Mouse (Mus musculus) kidney, postnatal 4 days (tissue): ENCODE data around the gene Pp2d1.
"Not testable (repeated sequence)": the region's sequence is repeated elsewhere in the genome, so short reads cannot be mapped to it uniquely, and the experiment has no call there.

Experiments
- DNase-seq, 2 experiments: peaks; one replicate each; pipeline ENCODE4 v3.0.0; 2021; ENCODE audit warnings: mixed read lengths in 2 of 2

The Pp2d1 gene

DNA sequence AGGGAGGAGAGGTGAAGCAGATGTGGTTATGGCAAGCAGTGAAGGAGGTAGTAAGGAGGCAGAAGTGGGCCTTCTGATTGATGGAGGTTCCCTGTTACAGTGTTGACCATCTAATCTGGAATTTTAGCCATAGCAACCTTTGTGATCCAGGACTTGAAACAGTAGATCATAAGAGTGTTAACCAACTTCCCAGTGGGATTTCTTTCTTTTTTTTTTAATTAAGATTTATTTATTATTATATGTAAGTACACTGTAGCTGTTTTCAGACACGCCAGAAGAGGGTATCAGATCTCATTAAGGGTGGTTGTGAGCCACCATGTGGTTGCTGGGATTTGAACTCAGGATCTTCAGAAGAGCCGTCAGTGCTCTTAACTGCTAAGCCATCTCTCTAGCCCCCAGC lies at the start of gene Pp2d1:
Pp2d1 (minus strand) TSS at position 101 of the 400 bp plus-strand sequence.
- not testable (repeated sequence) for DNase-seq

DNA sequence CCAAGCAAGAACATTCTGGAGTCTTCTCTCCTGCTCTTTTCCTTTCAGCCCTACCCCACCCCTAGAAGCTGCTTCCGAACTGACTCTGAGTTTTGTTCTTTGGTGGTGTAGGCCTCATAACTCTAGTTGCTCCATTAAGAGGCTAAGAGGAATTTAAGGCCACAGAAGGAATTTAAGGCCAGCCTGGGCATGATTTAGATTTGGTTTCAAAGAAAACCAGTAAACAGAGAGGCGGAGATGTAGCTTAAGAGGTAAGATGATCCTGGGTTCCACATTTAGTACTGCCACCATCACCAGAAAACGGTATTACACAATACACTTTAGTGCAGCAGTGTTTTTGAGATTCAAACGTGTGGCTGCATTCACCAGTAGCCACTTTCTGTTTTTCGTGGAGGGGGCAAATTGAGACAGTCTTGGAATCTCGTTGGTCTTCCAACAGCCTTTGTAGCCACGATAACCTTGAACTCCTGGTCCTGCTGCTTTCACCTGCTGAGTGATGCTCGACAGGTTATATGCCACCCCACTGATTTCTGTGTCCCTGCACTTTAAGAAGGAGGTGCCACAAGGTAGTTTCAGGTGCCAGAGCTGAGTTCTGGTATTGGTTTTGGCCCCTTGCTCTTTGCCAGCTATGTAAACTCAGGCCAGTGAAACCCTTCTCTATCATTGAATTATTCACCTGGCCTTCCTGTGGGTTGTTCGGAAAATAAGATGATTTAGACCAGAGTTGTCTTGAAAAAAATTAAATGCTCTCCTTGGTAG lies 49.0 kb upstream of the Pp2d1 start:
- DNase-seq, result no peak

DNA sequence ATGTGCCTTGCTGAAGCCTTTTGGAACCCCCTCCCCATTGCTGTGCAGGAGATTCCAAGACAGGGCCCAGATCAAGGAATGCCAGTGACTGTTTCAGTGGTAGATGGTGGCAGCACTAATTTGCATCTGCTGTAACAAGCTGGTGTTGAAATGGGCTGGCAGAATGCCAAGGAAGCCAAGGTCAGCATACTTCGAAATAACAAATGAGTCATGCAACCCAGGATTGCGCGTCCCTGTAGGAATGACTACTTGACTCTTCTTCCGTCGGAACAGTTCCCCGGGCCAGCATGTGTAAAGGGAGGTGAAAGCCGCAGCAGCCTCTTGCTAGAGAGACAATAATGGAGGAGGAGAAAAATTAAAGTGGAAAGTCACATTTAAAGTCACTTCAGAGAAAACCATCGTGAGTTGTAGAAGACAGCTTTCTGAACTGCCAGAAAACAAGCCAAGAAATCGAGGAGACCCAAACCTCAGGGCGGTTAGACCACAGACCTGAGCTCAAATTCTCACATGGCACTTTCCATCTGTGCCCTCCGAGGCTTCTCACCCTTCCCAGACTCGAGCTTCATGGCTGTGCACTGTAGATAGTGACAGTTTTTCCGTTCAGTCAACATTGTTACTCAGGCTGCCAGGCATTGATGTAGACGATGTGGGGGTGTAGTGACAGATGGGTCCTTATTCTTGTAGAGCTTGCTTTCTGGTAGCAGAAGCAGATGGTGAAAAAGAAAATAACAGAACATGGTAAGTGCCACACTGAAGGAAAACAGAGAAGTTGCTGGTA lies 48.0 kb upstream of the Pp2d1 start:
- DNase-seq, result peak; percentile 79 to 88

DNA sequence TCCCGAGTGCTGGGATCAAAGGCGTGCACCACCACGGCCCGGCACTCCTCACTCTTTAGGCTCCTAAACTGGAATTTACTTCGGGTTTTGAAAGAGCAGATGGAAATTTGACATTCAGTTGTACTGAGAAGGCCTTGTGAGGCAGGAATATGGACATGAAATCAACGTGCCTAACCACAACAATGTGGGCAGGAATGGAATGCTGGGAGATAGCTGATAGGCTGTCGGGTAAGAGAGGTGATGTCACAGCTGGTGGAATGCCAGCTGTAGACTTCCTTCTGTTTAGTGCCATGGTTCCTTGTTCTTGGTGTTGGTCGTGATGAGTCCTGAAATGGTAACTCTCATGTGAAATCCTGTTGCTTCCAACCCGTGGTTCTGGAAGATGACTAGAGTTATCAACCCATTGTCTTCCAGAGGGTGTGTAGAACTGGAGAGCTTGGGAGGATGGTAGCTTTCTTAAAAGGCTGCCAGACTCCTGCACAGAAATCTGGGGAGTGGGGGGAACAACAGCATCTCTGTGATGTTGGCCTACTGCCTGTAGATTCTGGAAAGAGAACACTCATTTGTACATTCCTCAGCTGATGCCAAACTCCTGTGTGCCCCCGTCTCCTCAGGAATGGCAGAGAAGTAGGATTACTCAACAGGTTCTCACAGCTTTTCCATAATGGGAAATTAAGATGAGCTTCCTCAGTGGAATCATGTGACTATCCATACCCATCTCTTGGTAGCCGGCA lies 44.8 kb upstream of the Pp2d1 start:
- no peak for DNase-seq

DNA sequence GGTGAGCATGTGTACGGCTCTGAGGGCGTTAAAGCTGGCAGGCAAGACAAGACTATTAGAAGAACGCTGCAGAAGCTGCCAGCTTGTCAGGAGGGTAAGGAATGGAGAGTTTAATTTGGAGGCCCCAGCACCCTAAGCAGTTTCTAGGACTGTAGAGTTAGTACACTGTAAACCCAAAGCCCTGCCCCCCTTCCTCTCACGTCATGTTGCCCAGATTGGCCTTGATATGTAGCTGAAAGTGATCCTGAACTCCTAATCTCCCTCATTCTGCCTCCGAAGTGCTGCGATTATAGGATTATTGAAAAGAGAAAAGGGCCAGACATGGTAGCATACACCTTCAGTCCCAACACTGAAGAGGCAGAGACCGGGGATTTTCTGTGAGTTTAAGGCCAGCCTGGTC lies 43.6 kb upstream of the Pp2d1 start:
- DNase-seq, result no peak

DNA sequence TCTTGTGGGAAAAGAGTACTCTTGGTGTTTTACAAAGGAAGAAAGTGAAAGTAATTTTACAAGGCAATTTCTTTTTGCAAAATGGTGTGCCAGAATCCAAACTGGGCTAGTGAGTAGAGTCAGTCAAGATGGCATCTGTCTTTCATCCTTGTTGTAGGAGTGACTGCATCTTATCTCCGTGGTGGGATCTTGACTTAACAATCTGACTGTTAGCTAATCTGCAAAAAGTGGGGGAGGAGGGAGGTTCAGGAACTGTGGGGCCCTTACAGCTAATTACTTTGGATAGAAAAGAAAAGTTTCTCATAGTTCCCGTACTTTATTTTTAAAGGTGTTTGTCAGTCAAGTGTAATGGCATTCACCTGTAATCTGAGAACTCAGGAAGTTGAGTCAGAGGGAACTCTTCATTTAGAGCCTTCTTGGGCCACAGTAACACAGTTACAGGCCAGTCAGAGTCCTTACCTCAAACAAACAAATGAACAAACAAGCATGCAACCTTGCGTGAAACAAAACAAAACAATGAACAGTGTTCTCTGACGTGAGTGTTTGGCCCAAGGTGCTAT lies 42.9 kb upstream of the Pp2d1 start:
- no peak for DNase-seq

DNA sequence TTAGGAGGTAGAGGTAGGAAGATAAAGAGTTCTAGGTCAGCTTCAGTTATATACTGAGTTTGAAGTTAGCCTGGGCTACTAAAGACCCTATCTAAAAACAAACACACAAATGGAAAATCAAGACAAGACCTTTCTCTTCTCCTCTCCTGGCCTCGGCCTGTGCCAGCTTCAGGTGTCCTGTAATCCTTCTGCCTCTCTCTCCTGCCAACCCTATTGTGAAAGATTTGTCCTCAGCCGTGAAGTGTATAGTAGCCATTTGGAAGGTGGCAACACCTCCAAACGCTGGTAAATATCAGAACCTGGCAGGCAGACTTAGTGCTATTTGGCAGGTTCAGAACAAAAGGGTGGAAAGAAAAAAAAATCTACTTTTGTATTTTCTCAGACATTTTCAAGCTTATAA lies 41.0 kb upstream of the Pp2d1 start:
- no peak for DNase-seq

DNA sequence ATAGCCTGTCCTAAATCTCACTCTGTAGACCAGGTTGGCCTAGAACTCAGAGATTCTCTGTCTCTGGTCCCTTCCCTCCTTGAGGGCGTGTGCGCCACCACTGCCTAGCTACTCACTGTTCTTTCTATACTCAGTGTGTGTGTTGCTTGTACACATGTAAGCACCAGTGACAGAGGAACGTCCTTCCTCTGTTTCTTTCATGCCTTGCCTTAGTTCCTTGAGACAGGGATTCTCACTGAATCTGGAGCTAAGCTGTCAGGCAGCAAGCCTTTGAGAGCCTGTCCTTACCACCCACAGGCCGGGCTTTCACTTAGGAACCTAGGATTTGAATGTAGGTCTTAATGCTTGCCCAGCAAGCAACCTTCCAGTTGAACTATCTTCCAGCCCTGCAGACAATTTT lies 40.4 kb upstream of the Pp2d1 start:
- DNase-seq, result no peak

DNA sequence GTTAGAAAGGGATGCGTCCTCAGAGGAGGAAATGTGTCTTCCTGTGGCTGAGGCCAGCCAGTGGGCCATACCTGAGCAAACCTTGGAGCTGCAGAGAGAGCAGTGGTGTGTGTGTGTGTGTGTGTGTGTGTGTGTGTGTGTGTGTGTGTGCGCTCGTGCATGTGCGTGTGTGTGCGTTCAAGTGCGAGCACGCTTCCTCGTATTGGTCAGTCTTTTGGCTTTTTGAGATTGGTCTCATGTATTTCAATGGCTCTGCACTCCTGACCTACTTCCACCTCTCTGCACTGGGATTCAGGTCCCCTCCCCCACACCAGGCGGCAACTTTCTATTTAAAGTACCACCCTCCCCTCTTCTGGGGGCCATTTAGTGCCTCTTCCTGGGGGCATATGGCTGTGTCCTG lies 39.5 kb upstream of the Pp2d1 start:
- peak; percentile 42 to 52 for DNase-seq

DNA sequence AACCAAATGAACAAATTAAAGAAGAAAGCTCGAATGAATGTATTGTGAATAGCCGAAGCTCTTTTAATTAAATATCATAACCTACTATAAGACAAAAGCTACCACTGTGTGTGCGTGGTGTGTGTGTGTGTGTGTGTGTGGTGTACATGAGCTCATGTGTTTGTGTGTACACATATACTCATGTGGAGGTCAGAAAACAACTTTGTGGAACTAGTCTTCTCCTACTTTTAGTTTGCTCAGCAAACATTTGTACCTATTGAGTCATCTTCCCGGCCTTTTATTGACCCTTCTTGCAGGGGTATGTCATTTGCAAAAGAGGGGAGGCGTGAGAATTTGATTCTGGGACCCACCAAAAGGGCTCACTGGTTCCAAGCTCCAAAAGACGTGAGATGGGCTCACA lies 39.0 kb upstream of the Pp2d1 start:
- no peak for DNase-seq

DNA sequence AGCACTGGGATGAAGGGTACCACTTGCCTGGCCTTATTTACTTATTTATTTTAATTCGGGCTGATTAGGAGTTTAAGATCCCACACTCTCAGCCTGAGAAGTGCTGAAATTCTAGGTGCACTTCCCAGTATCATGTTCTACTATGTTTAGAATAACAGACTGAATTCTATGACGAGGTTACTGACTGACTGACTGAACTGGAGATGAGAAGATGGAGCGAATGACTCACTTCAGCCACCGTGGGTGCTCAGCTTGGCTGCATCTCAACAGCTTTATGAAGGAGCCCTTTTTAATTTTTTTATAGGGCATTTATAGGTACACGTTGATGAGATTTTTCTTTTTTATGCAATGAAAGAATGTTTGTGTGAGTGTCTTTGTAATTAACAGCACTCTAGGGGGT lies 38.5 kb upstream of the Pp2d1 start:
- no peak for DNase-seq

DNA sequence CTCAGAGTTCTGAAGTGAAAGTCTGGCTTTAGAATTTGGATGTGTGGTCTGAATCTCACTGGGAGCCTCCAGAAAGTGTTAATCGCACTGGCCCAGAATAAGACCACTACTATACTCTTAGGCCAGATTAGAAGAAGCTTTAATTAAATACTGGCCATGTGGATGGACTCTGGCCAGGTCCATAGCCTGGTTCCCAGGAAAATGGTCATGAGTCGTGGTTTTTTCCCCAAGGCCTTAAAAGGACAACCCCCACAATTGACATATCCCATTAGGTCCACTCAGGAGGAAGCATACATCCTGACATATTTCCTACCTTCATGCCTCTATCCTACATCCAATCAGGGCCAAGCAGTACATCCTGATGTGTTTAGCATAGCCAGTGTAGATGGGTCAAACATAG lies 37.9 kb upstream of the Pp2d1 start:
- no peak for DNase-seq

DNA sequence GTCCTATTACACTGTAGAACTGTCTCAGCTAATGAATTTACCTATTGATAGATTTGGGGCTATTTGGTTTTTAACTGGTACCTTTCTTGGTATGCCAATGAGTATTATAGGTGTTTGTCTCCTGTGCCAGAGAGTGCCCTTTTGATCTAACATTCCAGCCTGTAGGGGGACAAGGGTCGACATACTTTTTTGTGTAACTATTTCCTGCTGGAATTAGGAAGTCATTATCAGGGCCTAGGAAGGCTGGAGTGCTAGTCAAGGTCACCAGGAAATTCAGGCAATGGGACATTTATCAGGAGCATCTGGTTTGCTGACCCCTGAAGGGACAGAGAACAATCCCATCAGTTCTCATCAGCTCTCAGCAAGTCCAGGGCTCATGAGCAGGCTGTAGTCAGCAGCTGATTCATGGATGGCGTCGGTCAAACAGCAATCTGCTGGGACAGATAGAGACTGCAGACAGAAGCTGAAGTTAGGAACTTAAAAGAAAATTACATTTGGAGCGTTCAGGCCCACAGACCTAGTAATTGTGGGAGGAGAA lies 33.8 kb upstream of the Pp2d1 start:
- peak in 1 of 2 experiments; percentile 11 for DNase-seq

DNA sequence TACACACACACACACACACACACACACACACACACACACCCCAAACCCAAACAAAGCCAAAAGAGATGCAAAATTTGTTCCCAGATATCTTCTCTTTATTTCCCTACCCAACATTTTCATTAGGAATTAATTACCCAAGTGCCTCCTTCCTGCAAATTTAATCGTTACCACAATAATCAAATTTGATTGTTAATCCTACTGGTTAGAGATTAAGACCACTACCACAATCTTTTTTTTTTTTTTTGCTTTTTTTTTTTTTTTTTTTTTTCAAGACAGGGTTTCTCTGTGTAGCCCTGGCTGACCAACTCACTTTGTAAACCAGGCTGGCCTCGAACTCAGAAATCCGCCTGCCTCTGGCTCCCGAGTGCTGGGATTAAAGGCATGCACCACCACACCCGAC lies 31.7 kb upstream of the Pp2d1 start:
- not testable (repeated sequence) for DNase-seq

DNA sequence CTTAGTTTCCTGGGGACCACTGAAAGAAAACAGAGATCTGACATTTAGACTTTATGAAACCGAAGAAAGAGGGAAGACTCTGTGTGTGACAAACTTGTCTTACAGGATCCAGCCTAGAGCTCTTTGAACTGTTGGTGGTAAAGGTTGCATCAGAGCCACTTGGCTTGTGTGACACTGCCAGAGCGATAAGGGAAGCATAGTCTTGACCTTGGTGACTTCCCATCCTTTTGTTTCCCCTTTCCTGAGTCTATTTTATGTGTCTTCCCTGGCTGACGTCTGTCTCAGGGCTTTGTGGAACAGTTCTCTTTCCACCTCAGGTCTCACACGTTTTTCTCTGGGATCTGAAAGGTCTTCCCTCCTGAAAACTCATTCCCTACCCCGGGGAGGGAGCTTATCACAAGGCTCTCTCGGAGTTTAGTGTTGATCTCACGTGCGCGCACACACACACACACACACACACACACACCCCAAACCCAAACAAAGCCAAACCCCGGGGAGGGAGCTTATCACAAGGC lies 31.2 kb upstream of the Pp2d1 start:
- no peak for DNase-seq

DNA sequence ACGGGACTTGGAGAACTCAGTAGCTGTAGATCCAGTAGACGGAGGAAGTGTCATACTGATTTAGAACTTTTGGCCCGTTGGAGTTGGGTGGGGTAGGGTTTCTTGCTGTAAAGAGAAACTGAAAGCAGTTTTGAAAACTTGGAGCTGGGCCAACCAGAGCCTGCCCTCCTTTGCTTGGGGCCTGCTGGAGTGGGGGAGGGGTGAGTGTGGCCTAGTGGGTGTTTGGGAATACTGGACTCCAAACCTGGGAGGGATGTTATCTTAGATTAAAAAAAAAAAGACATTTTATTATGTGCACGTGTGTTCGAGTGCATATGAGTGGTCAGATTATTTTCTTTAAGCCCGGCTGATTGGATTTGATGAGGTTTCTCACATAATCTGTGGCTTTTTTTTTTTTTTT lies 30.6 kb upstream of the Pp2d1 start:
- DNase-seq, result peak; percentile 77 to 85

DNA sequence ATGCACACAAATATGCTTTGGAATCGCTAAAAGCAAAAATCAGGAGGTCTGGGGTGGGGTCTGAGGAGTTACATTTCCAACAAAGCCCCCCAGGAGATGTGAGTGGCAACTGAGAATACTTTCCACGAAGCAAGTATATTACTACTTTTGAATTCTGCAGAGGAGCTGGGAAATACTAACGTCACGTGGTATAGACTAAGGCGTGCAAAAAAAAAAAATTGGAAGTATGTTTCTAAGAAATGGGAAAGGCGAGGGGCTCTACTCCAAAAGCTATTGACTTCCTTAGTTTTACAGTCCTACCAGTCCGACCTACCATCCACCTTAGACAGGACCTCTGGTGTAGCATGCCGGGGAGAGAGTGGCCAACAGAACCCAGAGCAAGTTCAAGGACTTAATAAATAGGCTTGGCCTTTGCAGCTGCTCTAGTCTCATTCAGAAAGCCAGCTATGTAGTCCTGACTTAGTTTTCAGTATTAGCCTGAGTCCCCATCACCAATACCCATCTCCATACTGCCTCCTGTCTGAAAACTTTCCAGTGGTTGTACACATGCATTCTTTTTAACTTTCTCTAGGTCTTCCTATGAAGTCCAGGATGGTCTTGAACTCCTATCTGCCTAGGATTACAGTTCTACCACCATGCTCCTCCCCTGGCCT lies 29.6 kb upstream of the Pp2d1 start:
- DNase-seq, result no peak

DNA sequence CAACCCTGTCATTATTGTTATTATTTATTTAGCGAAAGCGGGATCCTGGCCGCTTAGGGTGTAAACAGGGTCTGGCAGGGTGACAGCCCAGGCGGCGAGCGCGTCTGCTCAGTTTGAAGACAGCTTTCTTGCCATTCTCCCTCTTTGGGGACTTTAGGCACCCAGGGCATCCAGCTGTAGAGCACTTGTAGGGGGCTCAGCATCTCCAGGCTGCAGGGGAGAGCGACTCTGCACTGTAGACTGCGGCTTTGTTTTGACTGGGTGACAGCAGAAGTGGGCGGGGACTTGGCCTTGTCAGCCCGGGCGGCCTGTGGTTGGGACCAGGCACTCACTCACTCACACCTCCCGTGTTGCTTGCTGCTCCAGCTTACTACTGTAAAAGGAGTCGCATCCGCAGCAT lies 28.9 kb upstream of the Pp2d1 start:
- peak; percentile 83 to 88 for DNase-seq

DNA sequence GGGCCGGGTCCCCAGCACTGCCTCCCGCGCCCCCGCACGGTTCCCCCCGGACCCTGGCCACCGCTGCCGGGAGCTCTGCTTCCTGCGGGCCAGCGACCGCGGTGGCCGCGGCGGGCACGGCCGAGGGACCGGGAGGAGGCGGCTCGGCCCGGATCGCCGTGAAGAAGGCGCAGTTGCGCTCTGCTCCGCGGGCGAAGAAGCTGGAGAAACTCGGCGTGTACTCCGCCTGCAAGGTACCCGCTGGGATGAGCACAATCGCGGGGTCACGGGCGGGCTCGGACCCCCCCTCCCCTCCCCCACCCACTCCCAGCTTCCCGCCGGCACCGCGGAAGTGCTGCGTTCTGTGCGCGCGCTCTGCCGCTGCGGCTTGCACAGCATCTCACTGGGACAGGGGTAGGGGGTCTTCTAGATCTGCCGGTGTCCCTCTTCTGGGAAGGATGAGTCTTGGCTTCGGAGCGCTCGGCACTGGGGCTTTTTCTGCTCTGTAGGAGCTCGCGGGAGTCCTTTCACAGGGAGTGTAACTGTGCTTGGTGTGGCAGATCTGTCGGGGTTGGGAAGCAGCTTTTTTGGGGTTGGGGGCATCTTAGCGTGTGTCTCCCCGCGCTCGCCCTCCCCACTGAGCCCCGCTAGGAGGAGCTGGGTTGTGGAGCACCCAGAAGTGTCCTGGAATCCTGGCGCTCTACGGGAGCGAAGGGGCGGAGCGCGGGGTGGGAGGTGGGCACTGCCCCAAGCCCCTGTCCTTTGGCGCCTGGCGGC lies 28.3 kb upstream of the Pp2d1 start:
- DNase-seq, result peak; percentile 70 to 77

DNA sequence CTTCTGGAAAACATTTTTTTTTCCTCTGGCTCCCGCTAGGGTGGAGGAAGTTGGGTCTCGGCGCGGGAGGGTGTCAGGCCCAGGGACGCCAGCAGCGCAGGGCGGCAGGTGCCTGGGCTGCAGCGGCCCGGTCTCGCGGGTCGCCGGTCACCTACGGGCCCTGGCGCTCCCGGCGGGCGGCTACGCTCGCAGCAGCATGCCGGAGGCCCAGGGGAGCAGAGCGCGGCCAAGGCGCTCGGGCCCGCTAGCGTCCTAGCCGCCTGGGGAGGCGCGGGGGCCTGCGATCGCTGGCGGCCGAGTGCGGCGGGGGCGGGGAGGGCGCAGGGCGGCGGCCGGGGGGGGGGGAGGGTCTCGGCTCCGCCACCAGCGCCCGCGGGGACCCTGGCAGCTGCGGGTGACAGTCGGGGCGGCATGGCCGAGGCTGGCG lies 27.7 kb upstream of the Pp2d1 start:
- peak; percentile 74 to 85 for DNase-seq

DNA sequence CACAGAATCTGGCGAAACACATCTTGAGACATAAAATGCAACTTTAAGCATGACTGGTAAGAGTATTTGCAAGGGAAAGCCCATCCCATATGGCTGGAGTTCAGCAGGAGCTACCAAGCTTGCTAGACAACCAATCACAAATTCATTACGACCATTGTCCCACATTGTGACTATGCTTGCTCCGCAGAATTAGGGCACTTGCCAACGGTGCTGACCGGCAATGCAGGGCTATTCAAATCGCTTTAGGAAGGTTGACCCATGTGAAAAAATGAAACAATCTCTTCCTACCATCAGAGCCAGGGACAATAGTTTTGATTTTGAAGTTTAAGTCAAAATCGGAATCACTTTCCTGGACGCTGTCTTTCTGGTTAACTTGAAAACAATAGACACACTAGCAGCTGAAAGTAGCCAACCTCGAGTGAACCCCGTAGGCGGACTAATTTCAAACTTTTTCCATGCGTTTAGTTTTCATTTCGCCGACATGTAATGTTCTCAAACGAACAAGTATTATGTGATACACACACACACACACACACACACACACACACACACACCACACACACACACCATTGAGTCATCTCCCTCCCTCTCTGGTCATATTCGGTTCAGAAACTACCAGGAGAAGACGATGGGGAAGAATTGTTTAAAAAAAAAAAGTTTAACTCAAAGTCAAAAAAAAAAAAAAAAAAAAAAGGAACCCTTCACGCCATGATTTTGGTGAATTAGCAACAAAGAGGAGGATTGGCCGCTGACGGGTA lies 27.1 kb upstream of the Pp2d1 start, which contains the start of gene Kat2b:
Kat2b (plus strand) TSS at position 701 of the 758 bp plus-strand sequence.
- peak; percentile 43 to 62 for DNase-seq
